Mouse (Mus musculus): ENCODE data around the gene Irf2bpl. TPM values are rescaled to one million over a fixed set of nuclear protein-coding genes. Genes with fewer than 3 reads are reported as not detected.

Gene Irf2bpl
- total and polyA plus RNA-seq, 3 experiments = 6.9 to 8.0 TPM; not detected in 1

- no peak for TF ChIP-seq CTCF (IDR thresholded peaks at IDR 0.05 in 2 of 3, conservative IDR thresholded peaks at IDR 0.05 in 1 of 3; ENCODE audit: control insufficient read depth in 1 of 3, insufficient read depth in 1 of 3, low read depth in 2 of 3, low read length in 3 of 3, poor library complexity in 1 of 3, severe bottlenecking in 1 of 3)
Observed at GRCm38 (mm10) chr12:86867271-86868223, 17.1 kb downstream of the Irf2bpl start (continued).

GRCm38 (mm10) chr12:86864316-86865020 is 20.1 kb downstream of the Irf2bpl start:
- no peak for DNase-seq (ENCODE audit: low read depth, low spot score)
- Histone ChIP-seq H3K36me3 (ENCODE audit: control insufficient read depth in 1 of 2, insufficient read depth in 2 of 2, low read length in 2 of 2) (no peaks in the 10 kb centered on the region; a peak in 1 of 4 replicates), H3K27ac (ENCODE audit: control insufficient read depth, low read depth, low read length) (no peak overlapping the region), H3K4me1 (ENCODE audit: control insufficient read depth in 1 of 2, insufficient read depth in 2 of 2, low read length in 2 of 2) (peaks cover 0 to 11% of the 10 kb centered on the region in 2 experiments; a peak in 2 of 4 replicates), H3K4me3 (ENCODE audit: control insufficient read depth in 1 of 2, insufficient read depth in 1 of 2, low read depth in 2 of 2, low read length in 2 of 2) (no peak overlapping the region), H3K9ac (ENCODE audit: control insufficient read depth, low read depth, low read length, poor library complexity, severe bottlenecking) (no peak overlapping the region), H3K27me3 (ENCODE audit: control insufficient read depth in 1 of 2, insufficient read depth in 2 of 2, low read length in 2 of 2) (no peaks in the 10 kb centered on the region; a peak in 1 of 4 replicates), H3K79me2 (ENCODE audit: control insufficient read depth, insufficient read depth, low read length, poor library complexity) (no peaks in the 10 kb centered on the region), H3K9me3 (replicated peaks; ENCODE audit: insufficient read depth, low read length) (no peaks in the 10 kb centered on the region)
- TF ChIP-seq NRF1 (IDR thresholded peaks at IDR 0.05; ENCODE audit: insufficient read depth, low read depth, low read length, poor library complexity, severe bottlenecking) (no peak), RCOR1 (IDR thresholded peaks at IDR 0.05; ENCODE audit: low read depth, low read length) (no peak), MAZ (IDR thresholded peaks at IDR 0.05; ENCODE audit: low read depth, low read length) (no peak)

DNA sequence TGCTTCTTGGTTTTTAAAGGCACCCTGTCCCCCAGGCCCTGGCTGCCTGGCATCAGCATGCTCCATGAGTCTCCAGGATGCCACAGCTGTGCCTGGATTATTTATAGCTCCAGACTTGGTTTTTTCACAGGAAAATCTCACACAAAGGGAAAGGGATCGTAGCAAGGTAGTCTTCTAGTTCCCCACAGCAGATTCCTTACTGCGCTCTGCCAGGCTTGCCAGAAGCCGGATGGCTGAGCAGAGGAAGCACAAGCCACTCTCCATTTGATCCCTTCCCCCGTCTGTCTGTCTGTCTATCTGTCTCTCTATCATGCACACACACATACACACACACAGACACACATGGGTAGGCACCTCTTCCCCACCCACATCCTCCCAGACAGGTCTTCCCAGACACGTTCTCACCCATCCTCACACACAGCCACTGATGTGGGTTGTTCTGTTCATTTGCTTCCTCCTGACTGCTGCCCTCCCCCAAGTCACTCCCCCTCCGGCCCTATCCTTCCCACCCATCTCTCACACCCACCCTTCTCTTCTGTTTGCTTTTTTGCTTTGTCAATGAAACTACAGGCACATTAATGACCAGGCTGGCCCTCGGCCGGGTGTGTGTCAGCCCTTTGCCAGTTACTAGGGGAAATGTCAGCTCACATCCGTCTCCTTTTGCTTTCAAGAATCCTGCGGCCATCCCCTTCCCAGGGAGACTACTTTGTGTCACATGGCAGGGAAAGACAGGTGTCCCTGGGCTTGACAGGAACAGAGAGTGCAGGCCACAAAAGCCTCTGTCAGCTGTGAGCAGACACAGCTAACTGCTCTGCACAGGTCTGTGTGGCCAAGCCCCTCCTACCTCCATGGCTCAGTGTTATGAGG is 24.4 kb downstream of the Irf2bpl start:
- H3K9me3 ChIP-seq (replicated peaks; ENCODE audit: insufficient read depth, low read length) = no peaks in the 10 kb centered on the region
- H3K36me3 ChIP-seq (ENCODE audit: control insufficient read depth in 1 of 2, insufficient read depth in 2 of 2, low read length in 2 of 2) = no peaks in the 10 kb centered on the region; a peak in 1 of 4 replicates
- no peak overlapping the region for H3K9ac ChIP-seq (ENCODE audit: control insufficient read depth, low read depth, low read length, poor library complexity, severe bottlenecking)
- no peak for DNase-seq (ENCODE audit: low read depth, low spot score)
- H3K4me3 ChIP-seq (ENCODE audit: control insufficient read depth in 1 of 2, insufficient read depth in 1 of 2, low read depth in 2 of 2, low read length in 2 of 2) = no peak overlapping the region
- H3K27me3 ChIP-seq (ENCODE audit: control insufficient read depth in 1 of 2, insufficient read depth in 2 of 2, low read length in 2 of 2) = no peaks in the 10 kb centered on the region; a peak in 1 of 4 replicates
- no peak for TF ChIP-seq SMC3 (IDR thresholded peaks at IDR 0.05; ENCODE audit: low read depth, low read length)
- no peak for TF ChIP-seq E2F4 (IDR thresholded peaks at IDR 0.05; ENCODE audit: borderline replicate concordance, low read depth, low read length)
- TF ChIP-seq CHD1 (IDR thresholded peaks at IDR 0.05; ENCODE audit: low read depth, low read length) = no peak
- no peak for TF ChIP-seq MEF2A (IDR thresholded peaks at IDR 0.05; ENCODE audit: extremely low read depth, insufficient replicate concordance, low read depth, low read length, poor library complexity, severe bottlenecking)
- no peak for TF ChIP-seq MYC (IDR thresholded peaks at IDR 0.05; ENCODE audit: low read depth, low read length)
- TF ChIP-seq JUND (IDR thresholded peaks at IDR 0.05; ENCODE audit: low read depth, low read length) = no peak
- no peak for TF ChIP-seq POLR2AphosphoS2 (IDR thresholded peaks at IDR 0.05; ENCODE audit: low read length)
- no peak for TF ChIP-seq CHD2 (IDR thresholded peaks at IDR 0.05; ENCODE audit: low read length)
- no peak for TF ChIP-seq MAZ (IDR thresholded peaks at IDR 0.05; ENCODE audit: low read depth, low read length)
- no peak for TF ChIP-seq TBP (IDR thresholded peaks at IDR 0.05; ENCODE audit: low read depth, low read length)
- H3K79me2 ChIP-seq (ENCODE audit: control insufficient read depth, insufficient read depth, low read length, poor library complexity) = no peaks in the 10 kb centered on the region
- no peak overlapping the region for H3K27ac ChIP-seq (ENCODE audit: control insufficient read depth, low read depth, low read length)
- peaks cover 2 to 14% of the 10 kb centered on the region in 2 experiments; a peak in 3 of 4 replicates for H3K4me1 ChIP-seq (ENCODE audit: control insufficient read depth in 1 of 2, insufficient read depth in 2 of 2, low read length in 2 of 2)

Data from MEL (cell line).